Mouse (Mus musculus) kidney, adult 2 months (tissue): ENCODE data around the gene Brwd1.

Source experiments
- CTCF ChIP-seq: fragments of 200-500 bp; conservative IDR thresholded peaks from 2 replicates; pipeline ENCODE4 v1.5.1; 2011; ENCODE audit warnings: low read depth, mild to moderate bottlenecking, control low read depth, low read length, moderate library complexity, mixed read lengths; ENCODE audit not compliant: insufficient read depth, insufficient read length
- POLR2A ChIP-seq: fragments of 200-500 bp; IDR thresholded peaks from one replicate; pipeline ENCODE4 v1.6.1; 2011; ENCODE audit warnings: low read depth, low read length, control low read depth

GRCm38 (mm10) chr16:96128466-96128865, 46.1 kb upstream of the Brwd1 start:
- TF ChIP-seq CTCF (no peak), POLR2A (no peak)
